Comparison of ENCODE assay signal across 8 mouse cellular contexts in genomic region chr10:81413310-81414261, GRCm38 (mm10). TPM values are rescaled to one million over a fixed set of nuclear protein-coding genes. Genes with fewer than 3 reads are reported as not detected.
DNase-seq lines count a peak whose midpoint lies in the region; ATAC-seq and TF ChIP-seq lines count a peak whose summit lies in the region.

No protein-coding gene starts in this region.

- peak overlapping the region; percentile 48 for H3K4me3 ChIP-seq in brown adipose tissue, adult 24 weeks (ENCODE audit: insufficient read depth, low read depth, low read length)
- peak overlapping the region; percentile 70 for H3K4me3 ChIP-seq in gastrocnemius, adult 2 months
- H3K4me3 ChIP-seq in hindbrain, embryonic 13.5 days: no peak overlapping the region

- peak overlapping the region; percentile 36 for H3K4me2 ChIP-seq in hindbrain, embryonic 13.5 days

- peak overlapping the region; percentile 93 for H3K27ac ChIP-seq in brown adipose tissue, adult 24 weeks (replicated peaks; ENCODE audit: low read depth, low read length)
- peak overlapping the region; percentile 97 for H3K27ac ChIP-seq in gastrocnemius, adult 2 months
- H3K27ac ChIP-seq in hindbrain, embryonic 13.5 days: no peak overlapping the region

- no peak for ATAC-seq in hindbrain, embryonic 13.5 days (ENCODE audit: low FRiP score)

- DNase-seq in Muller cell, postnatal 12 days (ENCODE audit: inconsistent ontology term): peak; percentile 88
- DNase-seq in gastrocnemius, adult 2 months: peak; percentile 94
- DNase-seq in left cerebral cortex, adult 8-10 months (ENCODE audit: low spot score in 2 of 2): peak; percentile 78 to 84
- DNase-seq in lung, postnatal 4 days: peak; percentile 90 to 93
- DNase-seq in right cerebral cortex, postnatal 10 days (ENCODE audit: low spot score in 2 of 2): peak; percentile 86 to 88
- DNase-seq in spleen, adult 12 weeks (ENCODE audit: low spot score): no peak

- peak; percentile 23; the same call in 1 of the 2 replicates for TF ChIP-seq CTCF in gastrocnemius, adult 2 months (IDR thresholded peaks at IDR 0.05)

- peaks cover 15% of the 10 kb centered on the region for H3K27me3 ChIP-seq in hindbrain, embryonic 13.5 days

- 24% methylated on average over 26 of the region's 26 CpGs for WGBS in hindbrain, embryonic 13.5 days

- H3K9ac ChIP-seq in hindbrain, embryonic 13.5 days: peak overlapping the region; percentile 56; the same call in 1 of the 2 replicates

- no peaks in the 10 kb centered on the region for H3K9me3 ChIP-seq in hindbrain, embryonic 13.5 days

- H3K4me1 ChIP-seq in brown adipose tissue, adult 24 weeks (ENCODE audit: control insufficient read depth, insufficient read depth, insufficient read length, low read length): peaks cover 64% of the 10 kb centered on the region
- peaks cover 99% of the 10 kb centered on the region for H3K4me1 ChIP-seq in hindbrain, embryonic 13.5 days (replicated peaks)

- peaks cover 11% of the 10 kb centered on the region for H3K36me3 ChIP-seq in hindbrain, embryonic 13.5 days

- intact Hi-C loops in gastrocnemius, adult 2 months (cut with DNase I): no loop called here

RNA-seq across cellular contexts. Expression of gene Smim24, which starts 20.7 kb away (rescaled TPM):
- polyA plus RNA-seq in brown adipose tissue, adult 24 weeks (2012; ENCODE audit: insufficient read depth, insufficient read length, missing spikeins): 1.9 and 5.3 TPM in 2 replicates
- total RNA-seq in gastrocnemius, adult 2 months (2021): not detected
- 1.8 TPM in 2 replicates for polyA plus RNA-seq in hindbrain, embryonic 13.5 days (2015; fragmentation: Nextera tagmentation; extraction: Ambion mirVana)
- 1 to 10 TPM in 2 of 4 experiments, under 1 TPM in 2; 0.50 to 1.6 (median 0.84) TPM for total RNA-seq in left cerebral cortex, adult 8-10 months (2022)

RNA-seq across cellular contexts. Expression of gene Gm48552, which starts 24.8 kb away (rescaled TPM):
- polyA plus RNA-seq in brown adipose tissue, adult 24 weeks (2012; ENCODE audit: insufficient read depth, insufficient read length, missing spikeins): not detected in 2 replicates
- total RNA-seq in gastrocnemius, adult 2 months (2021): 1 to 10 TPM in 1 of 2 experiments, under 1 TPM in 1; 0.84 to 1.0 TPM
- 2.0 and 2.3 TPM in 2 replicates for polyA plus RNA-seq in hindbrain, embryonic 13.5 days (2015; fragmentation: Nextera tagmentation; extraction: Ambion mirVana)
- 1 to 10 TPM; 2.5 to 3.3 (median 2.6) TPM for total RNA-seq in left cerebral cortex, adult 8-10 months (2022)

RNA-seq across cellular contexts. Expression of gene Gm48551, which starts 29.3 kb away (rescaled TPM):
- polyA plus RNA-seq in brown adipose tissue, adult 24 weeks (2012; ENCODE audit: insufficient read depth, insufficient read length, missing spikeins): 2.4 TPM in 1 of 2 replicates, not detected in the other
- total RNA-seq in gastrocnemius, adult 2 months (2021): 1 to 10 TPM in 1 of 2 experiments, under 1 TPM in 1; 0.87 to 2.8 TPM
- polyA plus RNA-seq in hindbrain, embryonic 13.5 days (2015; fragmentation: Nextera tagmentation; extraction: Ambion mirVana): 6.5 and 8.1 TPM in 2 replicates
- 1 to 10 TPM; 2.0 to 5.2 (median 4.0) TPM for total RNA-seq in left cerebral cortex, adult 8-10 months (2022)

RNA-seq across cellular contexts. Expression of gene Dohh, which starts 29.4 kb away (rescaled TPM):
- 25.1 and 35.9 TPM in 2 replicates for polyA plus RNA-seq in brown adipose tissue, adult 24 weeks (2012; ENCODE audit: insufficient read depth, insufficient read length, missing spikeins)
- 10 to 100 TPM; 38.1 to 39.8 TPM for total RNA-seq in gastrocnemius, adult 2 months (2021)
- polyA plus RNA-seq in hindbrain, embryonic 13.5 days (2015; fragmentation: Nextera tagmentation; extraction: Ambion mirVana): 72.1 and 74.8 TPM in 2 replicates
- total RNA-seq in left cerebral cortex, adult 8-10 months (2022): 10 to 100 TPM; 81.4 to 89.7 (median 85.5) TPM

RNA-seq across cellular contexts. Expression of gene Fzr1, which starts 35.3 kb away (rescaled TPM):
- 9.3 and 10.3 TPM in 2 replicates for polyA plus RNA-seq in brown adipose tissue, adult 24 weeks (2012; ENCODE audit: insufficient read depth, insufficient read length, missing spikeins)
- 10 to 100 TPM; 14.0 to 18.8 TPM for total RNA-seq in gastrocnemius, adult 2 months (2021)
- 121 and 126 TPM in 2 replicates for polyA plus RNA-seq in hindbrain, embryonic 13.5 days (2015; fragmentation: Nextera tagmentation; extraction: Ambion mirVana)
- total RNA-seq in left cerebral cortex, adult 8-10 months (2022): 10 to 100 TPM; 66.8 to 73.4 (median 70.6) TPM
